Mouse (Mus musculus): Measurements from ENCODE around the gene Tmpo. TPM values are rescaled to one million over a fixed set of nuclear protein-coding genes. Genes with fewer than 3 reads are reported as not detected.

Gene Tmpo
- polyA plus RNA-seq, 1 experiment, result 265 TPM

DNA sequence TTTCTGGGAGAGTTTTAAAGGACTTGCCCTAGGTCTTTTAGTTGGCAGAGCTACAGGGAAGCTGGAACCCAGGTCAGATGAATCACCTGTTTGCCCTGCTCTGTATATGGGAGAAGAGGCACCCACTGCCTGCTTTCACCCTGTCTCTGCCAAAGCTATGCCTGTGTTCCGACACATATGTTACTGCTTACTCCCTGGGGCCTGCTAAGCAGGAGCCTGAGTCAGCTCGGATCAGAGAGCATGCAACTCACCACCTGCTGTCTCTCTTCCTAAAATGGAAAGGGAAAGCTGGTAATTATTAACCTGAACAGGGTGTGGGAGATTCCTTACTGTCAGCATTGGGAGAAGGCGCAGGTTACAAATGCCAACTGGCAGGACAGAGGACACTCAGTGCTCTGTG, 2.2 kb upstream of the Tmpo start:
- H3K9ac ChIP-seq (ENCODE audit: low read depth, poor library complexity, severe bottlenecking), result no peak overlapping the region; the same call in 1 of the 2 replicates
- H3K36me3 ChIP-seq (ENCODE audit: control insufficient read depth, insufficient read depth, low read length, poor library complexity, severe bottlenecking), result no peaks in the 10 kb centered on the region
- peaks cover 2% of the 10 kb centered on the region for H3K4me1 ChIP-seq (ENCODE audit: control insufficient read depth, insufficient read depth, low read length)
- H3K27me3 ChIP-seq (ENCODE audit: control insufficient read depth, insufficient read depth, low read length, poor library complexity, severe bottlenecking), result no peaks in the 10 kb centered on the region
- no peak overlapping the region for H3K27ac ChIP-seq (ENCODE audit: insufficient read depth, low read length)
- H3K9me3 ChIP-seq (replicated peaks; ENCODE audit: control insufficient read depth, insufficient read depth, low read length, poor library complexity, severe bottlenecking), result no peaks in the 10 kb centered on the region
- no peak overlapping the region for H3K4me3 ChIP-seq (ENCODE audit: low read depth, low read length)
- TF ChIP-seq POLR2A (IDR thresholded peaks at IDR 0.05; ENCODE audit: insufficient read depth, low read length), result no peak
- TF ChIP-seq EP300 (IDR thresholded peaks at IDR 0.05; ENCODE audit: insufficient read depth, low read depth, low read length), result no peak
- no peak for TF ChIP-seq CTCF (IDR thresholded peaks at IDR 0.05; ENCODE audit: low read depth, low read length)

DNA sequence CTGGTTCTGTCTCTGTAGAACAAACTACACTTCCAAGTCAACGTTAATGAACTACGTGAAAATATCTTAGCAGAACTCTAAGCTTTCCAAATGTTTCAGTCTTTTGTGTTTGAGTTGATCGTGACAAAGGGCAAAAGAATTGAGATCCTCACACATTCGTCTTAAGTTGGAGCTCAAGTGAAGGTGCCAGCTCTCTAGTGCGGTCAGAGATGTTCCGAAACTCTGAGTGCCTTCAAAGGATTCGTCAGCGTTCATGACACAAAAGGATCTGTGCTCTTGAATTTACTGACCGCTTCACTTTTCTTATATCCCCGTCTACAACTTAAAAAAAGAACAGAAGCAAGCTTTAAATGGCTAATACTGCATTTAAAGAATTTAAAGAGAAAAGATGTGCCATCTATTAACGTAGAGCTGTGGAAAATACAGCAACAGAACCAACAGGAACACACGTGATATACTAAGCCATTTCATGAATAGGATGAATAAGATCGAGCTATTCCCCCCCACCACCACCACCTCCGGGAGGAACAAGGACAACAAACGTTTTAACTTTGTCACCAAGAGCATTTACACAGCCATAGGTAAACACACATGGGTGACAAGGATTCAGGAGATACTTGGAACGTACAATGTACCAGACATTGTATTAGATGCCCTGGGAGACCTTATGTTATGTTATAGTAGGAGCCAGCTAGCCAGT, 1.3 kb upstream of the Tmpo start:
- peaks cover 4% of the 10 kb centered on the region for H3K4me1 ChIP-seq (ENCODE audit: control insufficient read depth, insufficient read depth, low read length)
- H3K9ac ChIP-seq (ENCODE audit: low read depth, poor library complexity, severe bottlenecking), result peak overlapping the region; percentile 54
- peak overlapping the region; percentile 83 for H3K27ac ChIP-seq (ENCODE audit: insufficient read depth, low read length)
- no peaks in the 10 kb centered on the region for H3K36me3 ChIP-seq (ENCODE audit: control insufficient read depth, insufficient read depth, low read length, poor library complexity, severe bottlenecking)
- H3K4me3 ChIP-seq (ENCODE audit: low read depth, low read length), result peak overlapping the region; percentile 91
- TF ChIP-seq CTCF (IDR thresholded peaks at IDR 0.05; ENCODE audit: low read depth, low read length) (no peak), EP300 (IDR thresholded peaks at IDR 0.05; ENCODE audit: insufficient read depth, low read depth, low read length) (no peak), POLR2A (IDR thresholded peaks at IDR 0.05; ENCODE audit: insufficient read depth, low read length) (no peak)
- no peaks in the 10 kb centered on the region for H3K9me3 ChIP-seq (replicated peaks; ENCODE audit: control insufficient read depth, insufficient read depth, low read length, poor library complexity, severe bottlenecking)
- no peaks in the 10 kb centered on the region for H3K27me3 ChIP-seq (ENCODE audit: control insufficient read depth, insufficient read depth, low read length, poor library complexity, severe bottlenecking)

DNA sequence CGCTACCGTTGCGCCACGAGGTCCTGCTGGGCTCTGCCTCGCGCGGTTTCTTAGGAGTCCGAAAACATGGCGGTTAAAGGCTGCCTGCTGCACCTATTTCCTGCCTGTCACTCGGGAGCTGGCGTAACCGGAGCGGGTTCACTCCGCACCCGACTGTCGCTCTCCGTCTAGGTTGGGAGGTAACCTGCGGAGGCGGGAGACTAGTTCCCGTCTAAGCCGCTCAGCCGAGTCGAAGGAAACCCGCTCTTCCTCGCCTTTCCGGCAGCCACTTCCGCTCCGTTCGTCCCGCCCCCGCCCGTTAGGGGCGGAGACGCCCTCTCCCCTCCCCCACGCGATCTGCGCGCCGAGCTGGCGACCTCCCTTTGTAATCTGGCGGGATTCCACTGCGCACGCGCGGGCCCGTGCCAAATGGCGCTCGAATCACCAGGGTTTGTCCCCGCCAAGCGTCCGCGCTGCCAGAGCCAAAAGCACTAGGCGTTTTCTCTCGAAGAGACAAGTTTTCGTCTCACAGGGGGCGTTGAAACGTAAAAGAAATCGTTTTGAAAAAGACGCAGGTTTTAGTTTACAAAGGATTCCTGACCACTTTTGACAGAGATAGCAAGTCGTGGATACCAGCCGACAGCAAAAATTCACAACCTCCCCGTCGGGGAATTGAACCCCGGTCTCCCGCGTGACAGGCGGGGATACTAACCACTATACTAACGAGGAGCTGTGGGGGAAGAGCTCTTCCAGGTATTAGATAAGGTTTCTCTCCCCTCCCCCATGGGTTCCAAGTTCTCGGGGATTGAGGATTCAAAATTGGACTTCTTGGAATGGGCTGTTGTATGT, 560 bp upstream of the Tmpo start:
- H3K9me3 ChIP-seq (replicated peaks; ENCODE audit: control insufficient read depth, insufficient read depth, low read length, poor library complexity, severe bottlenecking), result no peaks in the 10 kb centered on the region
- TF ChIP-seq POLR2A (IDR thresholded peaks at IDR 0.05; ENCODE audit: insufficient read depth, low read length) (peak; percentile 85), CTCF (IDR thresholded peaks at IDR 0.05; ENCODE audit: low read depth, low read length) (no peak), EP300 (IDR thresholded peaks at IDR 0.05; ENCODE audit: insufficient read depth, low read depth, low read length) (peak; percentile 56; the same call in 1 of the 2 replicates)
- H3K27me3 ChIP-seq (ENCODE audit: control insufficient read depth, insufficient read depth, low read length, poor library complexity, severe bottlenecking), result no peaks in the 10 kb centered on the region

DNA sequence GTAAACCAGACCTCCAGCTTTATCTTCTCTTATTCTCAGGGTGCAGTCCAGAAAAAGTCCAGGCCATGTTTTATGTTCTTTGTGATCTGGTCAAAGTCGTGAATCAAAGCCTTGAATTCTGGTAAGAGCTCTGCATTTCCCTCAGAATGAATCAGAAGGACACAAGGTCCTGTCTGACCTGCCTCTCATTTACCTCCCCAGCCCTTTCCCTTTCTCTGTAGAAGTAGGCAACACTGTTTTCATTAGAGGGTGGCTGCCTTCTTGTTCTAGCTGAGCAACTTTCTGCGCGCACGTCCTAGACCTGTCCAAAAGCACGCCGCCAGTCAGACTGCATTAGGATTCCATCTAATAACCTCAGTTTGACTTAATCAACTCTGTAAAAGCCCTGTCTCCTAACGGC, 814 bp downstream of the Tmpo start:
- H3K27me3 ChIP-seq (ENCODE audit: control insufficient read depth, insufficient read depth, low read length, poor library complexity, severe bottlenecking), result no peaks in the 10 kb centered on the region
- peak overlapping the region; percentile 54 for H3K9ac ChIP-seq (ENCODE audit: low read depth, poor library complexity, severe bottlenecking)
- no peaks in the 10 kb centered on the region for H3K36me3 ChIP-seq (ENCODE audit: control insufficient read depth, insufficient read depth, low read length, poor library complexity, severe bottlenecking)
- peak; percentile 26 for TF ChIP-seq POLR2A (IDR thresholded peaks at IDR 0.05; ENCODE audit: insufficient read depth, low read length)
- no peak for TF ChIP-seq CTCF (IDR thresholded peaks at IDR 0.05; ENCODE audit: low read depth, low read length)
- H3K9me3 ChIP-seq (replicated peaks; ENCODE audit: control insufficient read depth, insufficient read depth, low read length, poor library complexity, severe bottlenecking), result no peaks in the 10 kb centered on the region
- peak overlapping the region; percentile 95 for H3K4me3 ChIP-seq (ENCODE audit: low read depth, low read length)
- H3K4me1 ChIP-seq (ENCODE audit: control insufficient read depth, insufficient read depth, low read length), result peaks cover 4% of the 10 kb centered on the region
- H3K27ac ChIP-seq (ENCODE audit: insufficient read depth, low read length), result peak overlapping the region; percentile 90

More for the DNA sequence above, 560 bp upstream of the Tmpo start:
- H3K4me1 ChIP-seq (ENCODE audit: control insufficient read depth, insufficient read depth, low read length), result peaks cover 4% of the 10 kb centered on the region
- peak overlapping the region; percentile 90 for H3K27ac ChIP-seq (ENCODE audit: insufficient read depth, low read length)
- no peaks in the 10 kb centered on the region for H3K36me3 ChIP-seq (ENCODE audit: control insufficient read depth, insufficient read depth, low read length, poor library complexity, severe bottlenecking)
- peak overlapping the region; percentile 54 for H3K9ac ChIP-seq (ENCODE audit: low read depth, poor library complexity, severe bottlenecking)
- peak overlapping the region; percentile 91 for H3K4me3 ChIP-seq (ENCODE audit: low read depth, low read length)

DNA sequence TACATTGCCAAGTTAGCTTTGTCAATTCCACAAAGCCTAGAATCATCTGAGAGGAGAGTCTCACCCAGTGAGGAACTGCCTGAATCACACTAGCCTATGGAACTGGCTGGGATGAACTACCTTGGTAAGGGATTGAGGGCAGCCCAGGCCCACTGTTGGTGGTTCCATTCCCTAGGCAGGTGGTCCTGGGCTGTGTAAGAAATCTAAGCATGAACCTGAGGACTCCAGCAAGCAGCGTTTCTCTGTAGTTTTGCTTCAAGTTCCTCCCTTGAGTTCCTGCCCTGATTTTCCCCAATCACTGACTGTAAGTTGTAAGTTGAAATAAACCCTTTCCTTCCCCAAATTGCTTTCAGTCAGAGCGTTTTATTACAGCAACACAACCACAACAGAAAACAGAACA, 1.3 kb downstream of the Tmpo start:
- Histone ChIP-seq H3K4me3 (ENCODE audit: low read depth, low read length) (no peak overlapping the region), H3K36me3 (ENCODE audit: control insufficient read depth, insufficient read depth, low read length, poor library complexity, severe bottlenecking) (no peaks in the 10 kb centered on the region), H3K9me3 (replicated peaks; ENCODE audit: control insufficient read depth, insufficient read depth, low read length, poor library complexity, severe bottlenecking) (no peaks in the 10 kb centered on the region), H3K27ac (ENCODE audit: insufficient read depth, low read length) (peak overlapping the region; percentile 90), H3K4me1 (ENCODE audit: control insufficient read depth, insufficient read depth, low read length) (peaks cover 4% of the 10 kb centered on the region), H3K27me3 (ENCODE audit: control insufficient read depth, insufficient read depth, low read length, poor library complexity, severe bottlenecking) (no peaks in the 10 kb centered on the region), H3K9ac (ENCODE audit: low read depth, poor library complexity, severe bottlenecking) (peak overlapping the region; percentile 54; the same call in 1 of the 2 replicates)
- TF ChIP-seq EP300 (IDR thresholded peaks at IDR 0.05; ENCODE audit: insufficient read depth, low read depth, low read length) (no peak), POLR2A (IDR thresholded peaks at IDR 0.05; ENCODE audit: insufficient read depth, low read length) (no peak), CTCF (IDR thresholded peaks at IDR 0.05; ENCODE audit: low read depth, low read length) (no peak)

DNA sequence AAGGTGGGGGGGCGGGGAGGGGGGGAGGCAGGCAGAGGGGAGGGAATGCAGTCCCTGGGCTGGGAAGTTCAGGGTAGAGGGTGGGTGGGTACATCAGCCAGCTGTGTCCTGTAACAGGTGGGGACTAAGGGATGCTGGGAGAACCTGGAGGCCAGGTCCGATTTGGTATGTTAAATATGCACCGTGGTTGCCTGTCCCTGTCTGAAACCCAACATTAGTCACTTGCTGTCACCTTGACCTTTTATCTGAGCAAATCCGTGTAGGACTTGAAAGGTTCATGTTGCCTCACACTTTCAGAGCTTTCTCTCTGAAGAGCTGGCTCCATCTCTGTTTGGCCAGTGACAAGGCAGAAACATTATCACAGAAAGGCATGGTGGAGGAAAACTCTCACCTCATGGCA, 3.9 kb downstream of the Tmpo start:
- no peaks in the 10 kb centered on the region for H3K9me3 ChIP-seq (replicated peaks; ENCODE audit: control insufficient read depth, insufficient read depth, low read length, poor library complexity, severe bottlenecking)
- H3K27ac ChIP-seq (ENCODE audit: insufficient read depth, low read length), result peak overlapping the region; percentile 66
- TF ChIP-seq EP300 (IDR thresholded peaks at IDR 0.05; ENCODE audit: insufficient read depth, low read depth, low read length) (0 out of 2 replicates have a peak, but pooled peaks have one; percentile 11), CTCF (IDR thresholded peaks at IDR 0.05; ENCODE audit: low read depth, low read length) (no peak)
- peak overlapping the region; percentile 68 for H3K9ac ChIP-seq (ENCODE audit: low read depth, poor library complexity, severe bottlenecking)
- H3K27me3 ChIP-seq (ENCODE audit: control insufficient read depth, insufficient read depth, low read length, poor library complexity, severe bottlenecking), result no peaks in the 10 kb centered on the region
- peaks cover 4% of the 10 kb centered on the region for H3K4me1 ChIP-seq (ENCODE audit: control insufficient read depth, insufficient read depth, low read length)
- H3K4me3 ChIP-seq (ENCODE audit: low read depth, low read length), result peak overlapping the region; percentile 52
- H3K36me3 ChIP-seq (ENCODE audit: control insufficient read depth, insufficient read depth, low read length, poor library complexity, severe bottlenecking), result no peaks in the 10 kb centered on the region

Measured in ES-Bruce4 (cell line).